Mouse (Mus musculus) heart, embryonic 12.5 days (tissue): ENCODE results near the gene Wbp2. TPM values are rescaled to one million over a fixed set of nuclear protein-coding genes. Genes with fewer than 3 reads are reported as not detected.
A peak's percentile ranks its signal among the peaks of the same experiment; 100 is the strongest.

ENCODE experiments used
- ATAC-seq: fragments of 200-750 bp; cut with Nextera tagmentation; 2 replicates; pipeline ENCODE4 v1.8.0; 2017; ENCODE audit warnings: moderate TSS enrichment, moderate library complexity; ENCODE audit not compliant: insufficient number of reproducible peaks, low FRiP score
- H3K27ac ChIP-seq: fragments of 300-500 bp; sonication (generic); 2 replicates; pipeline ENCODE4 v1.5.1; 2016; ENCODE audit warnings: mild to moderate bottlenecking, moderate library complexity; ENCODE audit not compliant: poor library complexity, severe bottlenecking
- H3K27me3 ChIP-seq: fragments of 300-500 bp; sonication (generic); replicated peaks from 2 replicates; pipeline ENCODE4 v1.6.1; 2016; ENCODE audit warnings: mild to moderate bottlenecking, moderate library complexity
- H3K36me3 ChIP-seq: fragments of 300-500 bp; sonication (generic); 2 replicates; pipeline ENCODE4 v1.6.1; 2016; ENCODE audit warnings: mild to moderate bottlenecking, moderate library complexity
- H3K4me1 ChIP-seq: fragments of 300-500 bp; sonication (generic); replicated peaks from 2 replicates; pipeline ENCODE4 v1.6.1; 2016; ENCODE audit warnings: mild to moderate bottlenecking
- H3K4me2 ChIP-seq: fragments of 300-500 bp; sonication (generic); 2 replicates; pipeline ENCODE4 v1.6.1; 2016; ENCODE audit warnings: mild to moderate bottlenecking, moderate library complexity
- H3K4me3 ChIP-seq: fragments of 300-500 bp; sonication (generic); 2 replicates; pipeline ENCODE4 v1.5.1; 2016; ENCODE audit warnings: mild to moderate bottlenecking
- H3K9ac ChIP-seq: fragments of 300-500 bp; sonication (generic); 2 replicates; pipeline ENCODE4 v1.6.1; 2016; ENCODE audit warnings: mild to moderate bottlenecking, moderate library complexity
- H3K9me3 ChIP-seq: fragments of 300-500 bp; sonication (generic); replicated peaks from 2 replicates; pipeline ENCODE4 v1.6.1; 2016; ENCODE audit warnings: mild to moderate bottlenecking, moderate library complexity
- WGBS: fragments of 180-500 bp; shearing (Covaris S2); methylation state at CpG from one replicate; pipeline ENCODE4 v1.1.7; 2016; 5-methylcytosine and 5-hydroxymethylcytosine counted together
- polyA plus RNA-seq: library from polyadenylated mRNA; unstranded; fragments of >200 nt; fragmentation: Nextera tagmentation; extraction: Ambion mirVana; gene quantifications from 2 replicates; pipeline ENCODE4 v1.2.1, GENCODE M21; 2016

Gene Wbp2
- 137 and 141 TPM in 2 replicates for polyA plus RNA-seq

DNA sequence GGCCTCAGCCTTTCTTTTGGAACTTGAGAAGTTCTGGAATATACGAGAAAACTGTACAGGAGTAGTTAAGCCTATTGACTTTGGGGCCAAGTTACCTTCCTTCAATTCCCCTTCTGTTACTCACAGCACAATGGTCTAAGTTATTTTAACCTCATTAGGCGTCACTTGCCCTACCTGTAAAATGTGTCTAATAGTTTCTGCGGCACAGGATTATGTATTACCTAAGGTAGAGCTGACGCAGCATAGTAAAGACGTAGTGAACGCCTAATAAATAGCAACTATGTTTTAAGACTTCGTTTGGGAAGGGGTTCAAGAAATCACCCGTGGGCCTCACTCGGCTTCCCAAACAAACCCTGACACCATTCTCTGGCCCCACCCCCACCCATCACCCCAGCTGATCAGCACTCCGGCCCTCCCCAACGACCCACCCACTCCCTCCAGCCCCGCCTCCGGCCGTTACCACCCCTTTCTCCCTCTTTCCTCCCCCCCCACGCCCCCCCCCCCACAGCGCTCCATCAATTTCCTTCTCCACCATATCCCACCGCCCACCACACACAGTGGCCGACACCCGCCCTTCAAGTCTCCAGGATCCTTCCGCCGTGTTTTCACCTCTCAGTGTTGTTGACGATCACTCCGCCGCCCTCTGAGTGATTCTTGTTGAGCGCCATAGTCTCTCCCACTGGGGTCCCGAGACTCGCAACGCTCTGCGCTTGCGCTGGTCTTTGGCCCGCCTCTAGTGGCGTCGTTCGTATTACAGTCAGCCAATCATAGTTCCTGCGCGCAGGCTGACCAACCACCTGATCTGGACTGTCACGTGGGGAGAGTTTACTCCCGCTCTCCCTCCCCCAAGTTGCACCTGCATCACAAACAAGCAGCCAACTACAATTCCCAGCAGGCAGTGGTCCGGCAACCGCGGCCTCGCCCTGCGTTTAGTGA lies at the start of gene Wbp2:
Gene Wbp2 (minus strand): TSS at position 738 of the 936 bp plus-strand sequence.
- H3K9ac ChIP-seq, result peak within 1 kb of the TSS; percentile 73
- H3K4me3 ChIP-seq, result peak within 1 kb of the TSS; percentile 62
- H3K27ac ChIP-seq, result peak within 1 kb of the TSS; percentile 88
- 5% methylated on average over 39 of the region's 43 CpGs for WGBS
- H3K9me3 ChIP-seq, result no peaks in the 10 kb centered on the region
- H3K4me1 ChIP-seq, result peaks cover 23% of the 10 kb centered on the region
- peaks cover 33% of the 10 kb centered on the region for H3K36me3 ChIP-seq
- peak within 1 kb of the TSS; percentile 70 for H3K4me2 ChIP-seq
- no peaks in the 10 kb centered on the region for H3K27me3 ChIP-seq
- ATAC-seq, result peak; percentile 95

DNA sequence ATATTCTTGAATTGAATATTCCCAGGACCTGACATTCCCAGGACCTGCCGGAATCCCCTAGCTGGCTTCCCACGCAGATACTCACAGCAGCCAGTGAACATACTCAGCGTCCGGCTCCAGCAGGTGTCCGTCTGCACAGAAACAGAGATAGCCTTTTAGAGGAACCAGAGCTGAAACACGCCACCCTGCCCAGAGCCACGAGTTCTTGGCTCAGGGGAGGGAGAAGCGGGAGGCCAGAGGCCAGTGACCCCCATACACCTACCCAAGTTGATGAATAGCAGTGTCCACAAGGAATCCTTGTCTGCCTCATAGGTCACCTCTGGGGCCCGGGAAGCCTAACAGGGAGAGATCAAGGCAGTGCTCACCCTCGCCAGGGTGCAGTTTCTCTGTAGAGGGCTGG lies 47.4 kb upstream of the Wbp2 start:
- H3K4me3 ChIP-seq, result no peak overlapping the region
- H3K9ac ChIP-seq, result no peak overlapping the region
- WGBS, result 84% methylated on average over 10 of the region's 10 CpGs
- no peaks in the 10 kb centered on the region for H3K9me3 ChIP-seq
- no peak overlapping the region for H3K4me2 ChIP-seq
- H3K27me3 ChIP-seq, result no peaks in the 10 kb centered on the region
- no peak for ATAC-seq
- H3K27ac ChIP-seq, result no peak overlapping the region
- peaks cover 26% of the 10 kb centered on the region for H3K4me1 ChIP-seq
- peaks cover 44% of the 10 kb centered on the region for H3K36me3 ChIP-seq

DNA sequence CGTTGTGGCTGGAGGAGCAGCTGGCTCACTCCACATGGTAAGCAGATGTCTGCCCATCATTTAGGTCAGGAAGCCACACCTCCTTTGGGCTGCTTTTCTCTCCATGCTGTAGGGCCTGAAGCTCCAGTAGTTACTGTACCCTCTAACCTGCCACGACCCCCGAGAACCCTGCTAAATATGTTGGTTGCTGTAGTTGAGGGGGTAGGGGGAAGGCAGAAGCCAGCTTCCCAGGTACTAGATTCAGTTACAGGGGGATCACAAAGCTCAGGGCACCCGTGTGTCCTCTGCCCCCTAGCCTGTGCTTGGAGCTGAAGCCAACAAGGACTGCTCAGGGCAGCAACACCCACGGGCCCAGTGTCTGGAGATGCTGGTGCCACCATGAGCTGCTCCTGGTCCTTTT lies 46.7 kb upstream of the Wbp2 start:
- no peak overlapping the region for H3K4me2 ChIP-seq
- no peak overlapping the region for H3K9ac ChIP-seq
- no peak overlapping the region for H3K27ac ChIP-seq
- 76% methylated on average over 5 of the region's 5 CpGs for WGBS
- no peak overlapping the region for H3K4me3 ChIP-seq
- H3K9me3 ChIP-seq, result no peaks in the 10 kb centered on the region
- H3K27me3 ChIP-seq, result no peaks in the 10 kb centered on the region
- H3K4me1 ChIP-seq, result peaks cover 26% of the 10 kb centered on the region
- ATAC-seq, result no peak
- peaks cover 44% of the 10 kb centered on the region for H3K36me3 ChIP-seq

DNA sequence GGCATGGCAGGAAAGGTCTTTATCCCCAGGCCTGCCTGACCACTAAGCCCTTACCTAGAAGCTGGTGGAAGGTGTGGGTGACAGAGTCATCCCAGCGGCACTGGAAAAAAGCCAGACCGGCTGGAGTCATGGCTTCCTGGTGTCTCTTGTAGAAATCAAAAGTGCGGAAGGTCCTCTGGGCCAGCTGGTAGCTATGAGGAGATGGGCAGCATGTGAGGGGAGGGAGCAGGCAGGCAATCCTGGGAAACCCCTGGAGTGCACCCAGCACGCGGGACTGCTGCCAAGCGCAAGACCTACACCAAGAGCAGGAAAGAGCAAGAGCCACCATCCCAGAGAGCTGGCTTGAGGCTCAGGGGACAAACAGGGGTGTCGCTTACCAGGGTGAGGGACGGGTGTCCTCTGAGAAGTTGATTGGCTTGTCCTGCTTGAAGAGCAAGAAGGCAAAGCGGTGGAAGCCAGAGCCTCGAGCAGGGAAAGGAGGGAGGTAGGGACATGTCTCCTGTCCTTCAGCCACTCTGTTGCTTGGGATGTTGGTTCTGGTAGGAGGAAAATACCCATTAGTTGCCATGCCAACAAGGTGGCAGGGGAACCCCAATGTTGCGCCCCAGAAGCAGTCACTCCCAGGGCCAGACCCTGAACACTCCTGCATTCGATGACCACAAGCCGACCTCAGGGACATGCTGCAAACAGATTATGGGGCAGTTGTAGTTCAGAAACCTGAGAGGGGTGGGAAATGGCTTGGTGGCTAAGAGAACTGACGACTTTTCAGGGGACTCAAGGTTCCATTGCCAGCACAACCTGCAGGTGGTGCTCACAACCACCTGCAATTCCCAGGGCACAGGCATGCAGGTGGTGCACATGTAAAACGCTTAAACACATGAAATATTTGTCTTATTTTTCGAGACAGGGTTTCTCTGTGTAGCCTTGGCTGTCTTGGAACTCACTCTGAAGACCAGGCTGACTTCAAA lies 45.9 kb upstream of the Wbp2 start:
- H3K9me3 ChIP-seq, result no peaks in the 10 kb centered on the region
- H3K9ac ChIP-seq, result no peak overlapping the region
- peaks cover 44% of the 10 kb centered on the region for H3K36me3 ChIP-seq
- no peak overlapping the region for H3K27ac ChIP-seq
- H3K27me3 ChIP-seq, result no peaks in the 10 kb centered on the region
- WGBS, result 83% methylated on average over 16 of the region's 16 CpGs
- H3K4me2 ChIP-seq, result no peak overlapping the region
- no peak overlapping the region for H3K4me3 ChIP-seq
- peaks cover 27% of the 10 kb centered on the region for H3K4me1 ChIP-seq
- ATAC-seq, result no peak

DNA sequence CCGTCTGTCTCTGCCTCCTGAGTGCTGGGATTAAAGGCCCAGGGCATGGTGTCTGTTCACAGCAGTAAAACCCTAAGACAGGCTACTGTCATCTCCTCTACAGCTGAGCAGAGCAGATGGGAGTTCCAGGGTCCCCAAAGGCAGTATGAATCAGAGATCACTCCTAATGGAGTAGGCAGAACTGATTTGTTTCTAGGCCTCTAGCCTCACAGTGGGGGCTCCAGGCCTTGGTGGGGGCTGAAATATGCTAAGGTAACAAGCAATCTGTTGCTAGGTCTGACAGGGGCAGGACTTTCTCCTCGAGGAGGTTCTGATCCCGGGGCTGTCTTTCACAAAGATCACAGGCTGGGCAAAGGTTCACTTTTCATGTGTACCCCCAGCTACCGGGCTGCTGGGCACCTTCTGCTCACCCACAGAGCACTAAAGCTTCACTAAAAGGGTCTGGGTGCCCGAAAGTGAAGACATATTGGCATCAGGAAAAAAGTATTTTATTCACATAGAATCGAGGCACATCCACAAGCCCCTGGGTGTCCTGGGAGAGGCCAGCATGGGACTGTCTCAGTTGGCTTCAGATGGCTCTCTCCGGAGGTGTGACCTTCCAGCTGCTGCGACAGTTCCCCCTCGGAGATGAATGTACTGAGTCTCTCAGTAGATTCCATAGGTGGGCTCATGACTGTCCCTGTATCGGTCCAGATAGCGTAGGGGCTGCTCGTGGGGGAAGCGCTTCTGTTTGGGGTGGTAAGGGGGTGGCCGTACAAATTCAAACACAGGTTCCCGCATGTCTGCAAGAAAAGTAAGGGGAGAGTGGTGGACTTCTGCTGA lies 44.8 kb upstream of the Wbp2 start:
- H3K9ac ChIP-seq, result peak overlapping the region; percentile 86
- H3K4me1 ChIP-seq, result peaks cover 35% of the 10 kb centered on the region
- WGBS, result 82% methylated on average over 15 of the region's 15 CpGs
- peaks cover 49% of the 10 kb centered on the region for H3K36me3 ChIP-seq
- no peaks in the 10 kb centered on the region for H3K9me3 ChIP-seq
- peak overlapping the region; percentile 66 for H3K4me3 ChIP-seq
- H3K4me2 ChIP-seq, result peak overlapping the region; percentile 69
- H3K27ac ChIP-seq, result peak overlapping the region; percentile 92
- ATAC-seq, result no peak
- no peaks in the 10 kb centered on the region for H3K27me3 ChIP-seq

DNA sequence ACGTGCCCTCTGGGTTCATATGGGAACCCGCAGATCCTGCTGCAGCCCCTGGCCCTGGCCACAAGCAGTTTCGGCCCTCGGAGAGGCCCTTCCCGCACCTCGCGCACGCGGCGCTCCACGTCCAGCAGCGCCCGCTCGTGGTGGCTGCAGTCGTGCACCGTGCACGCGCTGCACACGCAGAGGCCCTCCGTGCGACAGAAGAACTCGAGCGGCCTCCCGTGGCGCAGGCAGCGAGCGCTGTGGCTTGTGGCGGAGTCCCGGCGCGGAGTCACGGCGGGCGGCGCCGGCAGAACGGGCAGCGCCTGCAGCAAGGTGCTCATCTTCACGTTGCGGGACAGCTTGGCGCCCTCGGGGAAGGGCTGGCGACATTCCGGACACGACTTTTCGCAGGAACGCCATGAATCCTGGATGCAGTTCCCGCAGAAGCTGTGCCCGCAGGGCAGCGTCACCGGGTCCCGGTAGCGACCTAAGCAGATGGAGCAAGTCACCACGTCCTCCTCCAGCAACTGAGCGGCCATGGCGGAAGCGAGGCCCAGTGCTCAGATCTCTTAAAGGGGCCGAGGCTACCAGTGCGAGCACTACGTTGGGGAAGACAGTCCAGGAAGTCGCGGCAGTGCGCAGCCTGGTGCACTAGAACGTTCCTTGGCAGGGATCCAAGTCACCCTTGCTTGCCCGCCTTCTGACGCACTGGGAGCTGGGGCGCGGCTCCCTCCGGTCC lies 43.9 kb upstream of the Wbp2 start, which contains the start of gene Trim65:
Gene Trim65 (minus strand): TSS at position 641 of the 718 bp plus-strand sequence.
- H3K36me3 ChIP-seq, result peaks cover 49% of the 10 kb centered on the region
- peak within 1 kb of the TSS; percentile 69 for H3K4me2 ChIP-seq
- H3K9me3 ChIP-seq, result peaks cover under 1% of the 10 kb centered on the region; the same call in 1 of the 2 replicates
- ATAC-seq, result peak; percentile 86
- peak within 1 kb of the TSS; percentile 66 for H3K4me3 ChIP-seq
- under 1% methylated on average over 69 of the region's 69 CpGs for WGBS
- peak within 1 kb of the TSS; percentile 86 for H3K9ac ChIP-seq
- H3K4me1 ChIP-seq, result peaks cover 35% of the 10 kb centered on the region
- H3K27me3 ChIP-seq, result no peaks in the 10 kb centered on the region
- peak within 1 kb of the TSS; percentile 92 for H3K27ac ChIP-seq

DNA sequence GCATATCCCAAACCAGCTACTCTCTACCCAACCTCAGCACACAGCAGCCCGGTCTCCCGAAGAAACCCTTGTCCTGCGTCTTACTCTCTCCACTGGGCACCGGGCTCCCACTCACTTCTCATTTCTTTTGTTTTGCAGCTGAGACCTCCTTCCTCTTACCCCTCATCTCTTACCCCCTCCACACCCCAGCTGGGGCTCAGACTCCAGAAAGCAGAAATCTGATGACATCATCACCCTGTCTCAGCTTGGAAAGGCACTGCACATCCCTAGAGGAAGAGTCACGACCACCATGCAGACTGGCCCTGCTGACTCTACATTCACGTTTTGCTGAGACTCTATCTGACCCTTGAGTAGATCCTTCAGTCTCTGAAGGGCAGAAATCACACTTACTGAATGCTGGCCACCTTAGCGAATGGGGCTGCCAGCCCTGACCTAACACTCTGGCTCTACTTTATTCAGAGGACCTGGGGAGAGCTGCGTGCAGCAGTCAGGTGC lies 43.2 kb upstream of the Wbp2 start:
- H3K36me3 ChIP-seq, result peaks cover 50% of the 10 kb centered on the region
- H3K4me3 ChIP-seq, result peak overlapping the region; percentile 66
- H3K9me3 ChIP-seq, result peaks cover 4% of the 10 kb centered on the region; the same call in 1 of the 2 replicates
- H3K27me3 ChIP-seq, result no peaks in the 10 kb centered on the region
- peak overlapping the region; percentile 69 for H3K4me2 ChIP-seq
- H3K4me1 ChIP-seq, result peaks cover 35% of the 10 kb centered on the region
- peak overlapping the region; percentile 92 for H3K27ac ChIP-seq
- 44% methylated on average over 8 of the region's 8 CpGs for WGBS
- H3K9ac ChIP-seq, result peak overlapping the region; percentile 86
- ATAC-seq, result peak; percentile 24; the same call in 1 of the 2 replicates

DNA sequence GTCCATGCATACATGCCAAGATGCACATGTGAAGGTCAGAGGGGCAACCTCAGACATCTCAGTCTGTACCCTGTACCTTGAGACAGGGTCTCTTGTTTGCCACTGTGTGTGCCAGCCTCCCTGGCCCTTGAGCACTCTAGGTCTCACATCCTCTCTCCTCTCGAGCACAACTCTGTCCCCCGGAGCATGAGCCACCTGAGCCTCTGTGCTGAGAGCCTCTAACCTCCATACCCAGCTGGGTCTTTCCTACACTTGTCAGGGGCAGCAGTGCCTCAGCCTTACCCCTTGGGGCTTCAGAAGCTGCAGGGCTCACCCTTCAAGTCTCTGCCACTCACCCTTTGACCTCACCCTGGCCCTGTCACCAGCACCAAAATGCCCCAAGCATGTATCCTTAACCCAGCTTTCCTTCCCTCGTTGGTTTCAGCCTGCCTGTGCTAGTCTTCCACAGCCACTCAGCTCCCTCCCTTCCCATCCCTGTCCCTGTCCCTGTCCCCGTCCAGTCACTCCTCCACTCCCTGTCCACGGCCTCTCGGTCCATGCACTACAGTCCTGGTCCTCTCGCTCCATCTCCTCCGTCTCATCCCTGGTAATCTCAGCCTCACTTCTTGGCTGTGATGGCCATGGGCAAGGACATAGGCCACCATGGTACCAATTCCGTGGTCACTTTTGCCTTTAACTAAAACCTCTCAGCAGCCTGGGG lies 42.4 kb upstream of the Wbp2 start:
- no peaks in the 10 kb centered on the region for H3K27me3 ChIP-seq
- H3K4me2 ChIP-seq, result peak overlapping the region; percentile 69
- no peak overlapping the region for H3K4me3 ChIP-seq
- no peak for ATAC-seq
- 0 out of 2 replicates have a peak overlapping the region, but pooled peaks have one; percentile 37 for H3K27ac ChIP-seq
- H3K4me1 ChIP-seq, result peaks cover 35% of the 10 kb centered on the region
- H3K9ac ChIP-seq, result peak overlapping the region; percentile 86; the same call in 1 of the 2 replicates
- 76% methylated on average over 9 of the region's 9 CpGs for WGBS
- peaks cover 43% of the 10 kb centered on the region for H3K36me3 ChIP-seq
- peaks cover 4% of the 10 kb centered on the region; the same call in 1 of the 2 replicates for H3K9me3 ChIP-seq

DNA sequence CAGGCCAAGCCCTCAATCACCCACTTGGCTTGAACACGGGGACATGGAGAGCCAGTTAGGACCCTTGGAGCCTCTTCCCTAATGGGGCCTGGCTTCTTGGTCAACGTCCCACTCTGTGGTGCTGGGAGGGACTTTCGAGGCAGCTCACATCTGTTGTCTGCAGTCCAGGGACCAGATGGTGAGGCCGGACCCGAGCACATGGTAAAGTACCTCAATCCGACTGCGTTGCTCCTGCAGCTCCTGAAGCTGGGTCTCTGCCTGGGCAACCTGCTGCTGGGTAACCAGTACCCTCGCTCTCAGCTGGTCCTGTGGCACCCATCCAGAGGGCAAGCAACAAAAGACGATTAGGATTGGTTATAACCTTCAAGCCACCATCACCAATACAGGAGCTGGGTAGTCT lies 41.2 kb upstream of the Wbp2 start:
- Histone ChIP-seq H3K4me3 (no peak overlapping the region), H3K27ac (no peak overlapping the region), H3K4me1 (peaks cover 35% of the 10 kb centered on the region), H3K4me2 (0 out of 2 replicates have a peak overlapping the region, but pooled peaks have one; percentile 51), H3K36me3 (peaks cover 46% of the 10 kb centered on the region), H3K9me3 (peaks cover 4% of the 10 kb centered on the region; the same call in 1 of the 2 replicates), H3K27me3 (no peaks in the 10 kb centered on the region), H3K9ac (peak overlapping the region; percentile 49)
- ATAC-seq, result no peak
- 78% methylated on average over 9 of the region's 9 CpGs for WGBS
